Mouse (Mus musculus) ES-Bruce4 (cell line): ENCODE measurements around the gene Cwf19l1.
A peak's percentile ranks its signal among the peaks of the same experiment; 100 is the strongest.

Experiments used
- CTCF ChIP-seq: IDR thresholded peaks from one replicate; pipeline ENCODE4 v1.8.1; 2011; ENCODE audit warnings: low read depth, low read length
- EP300 ChIP-seq: IDR thresholded peaks from 2 replicates; pipeline ENCODE4 v1.6.1; 2011; ENCODE audit warnings: low read depth, low read length; ENCODE audit not compliant: insufficient read depth

DNA sequence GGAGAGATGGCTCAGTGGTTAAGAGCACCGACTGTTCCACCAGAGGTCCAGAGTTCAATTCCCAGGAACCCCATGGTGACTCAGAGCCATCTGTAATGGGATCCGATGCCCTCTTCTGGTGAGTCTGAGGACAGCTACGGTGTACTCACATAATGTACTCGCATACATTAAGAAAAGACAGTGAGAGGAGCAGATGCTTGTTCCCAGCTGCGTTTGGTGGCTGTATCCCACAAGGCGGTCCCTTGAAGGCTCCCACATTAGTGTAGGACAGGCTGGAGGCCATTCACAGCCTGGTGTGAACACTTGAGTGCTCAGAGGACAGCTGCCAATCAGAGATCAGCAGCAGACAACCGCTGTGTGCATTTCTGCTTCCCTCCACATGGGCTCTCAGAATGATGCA, 24.0 kb downstream of the Cwf19l1 start:
- peak; percentile 46 for TF ChIP-seq CTCF
- no peak for TF ChIP-seq EP300
